Mouse (Mus musculus) WW6 (cell line): ENCODE data around the gene Kansl1.
"Not testable (repeated sequence)": the region's sequence is repeated elsewhere in the genome, so short reads cannot be mapped to it uniquely, and the experiment has no call there.

Source experiments
- DNase-seq: peaks from one replicate; pipeline ENCODE4 v3.0.0-alpha.2; 2013; ENCODE audit warnings: low read depth, low spot score

The Kansl1 gene

GRCm38 (mm10) chr11:104468751-104469268 lies at the start of gene Kansl1:
Kansl1 (minus strand) TSS chr11:104468861.
- DNase-seq: no peak

GRCm38 (mm10) chr11:104512436-104512835 lies 43.8 kb upstream of the Kansl1 start:
- DNase-seq: no peak

- peak; percentile 33 for DNase-seq
Measured at GRCm38 (mm10) chr11:104510606-104511005, 41.9 kb upstream of the Kansl1 start.

DNA sequence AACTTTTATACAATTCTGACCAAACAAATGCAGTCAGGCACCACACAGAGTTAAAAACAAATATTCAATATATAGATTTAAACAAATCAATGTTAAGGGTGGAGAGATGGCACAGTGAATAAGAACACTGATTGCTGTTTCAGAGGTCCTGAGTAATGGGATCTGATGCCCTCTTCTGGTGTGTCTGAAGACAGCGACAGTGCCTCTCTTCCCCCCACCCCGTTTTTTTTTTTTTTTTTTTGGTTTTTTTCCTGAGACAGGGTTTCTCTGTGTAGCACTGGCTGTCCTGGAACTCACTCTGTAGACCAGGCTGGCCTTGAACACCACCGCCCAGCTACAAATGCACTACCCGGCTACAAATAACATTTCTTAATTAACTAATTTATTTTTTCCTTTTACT lies 39.8 kb upstream of the Kansl1 start:
- DNase-seq: no peak

DNA sequence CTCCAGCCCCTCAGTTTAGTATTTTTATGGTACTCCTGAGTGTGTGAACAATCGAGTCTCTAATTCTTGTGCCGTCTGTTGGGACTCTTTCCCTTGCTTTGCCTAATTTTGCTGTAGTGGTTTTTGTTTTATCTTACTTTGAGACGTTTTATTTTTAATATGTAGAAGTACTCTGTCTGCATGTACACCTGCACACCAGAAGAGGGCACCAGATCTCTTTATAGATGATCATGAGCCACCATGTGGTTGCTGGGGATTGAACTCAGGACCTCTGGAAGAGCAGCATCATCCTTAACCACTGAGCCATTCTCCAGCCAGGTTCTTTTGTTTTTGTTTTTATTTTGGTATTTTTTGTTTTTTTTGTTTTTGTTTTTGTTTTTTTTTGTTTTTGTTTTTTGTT lies 19.6 kb upstream of the Kansl1 start:
- no peak for DNase-seq

DNA sequence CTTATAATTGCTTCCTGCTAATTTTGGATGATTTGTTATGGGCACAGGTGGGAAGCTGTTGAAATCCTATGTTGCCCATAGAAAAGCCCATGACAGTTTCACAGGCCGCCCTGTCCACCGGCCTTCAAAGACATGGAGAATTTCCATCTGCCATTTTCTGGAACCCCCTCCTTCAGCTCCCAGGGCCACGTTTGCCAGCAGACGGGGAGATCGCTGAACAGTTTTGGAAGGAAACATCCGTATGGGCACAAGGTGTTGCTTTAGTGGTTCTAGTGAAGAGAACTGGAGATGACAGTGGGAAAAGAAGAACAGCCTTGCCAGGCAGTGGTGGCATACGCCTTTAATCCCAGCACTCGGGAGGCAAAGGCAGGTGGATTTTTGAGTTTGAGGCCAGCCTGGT lies 13.3 kb upstream of the Kansl1 start:
- DNase-seq: no peak

DNA sequence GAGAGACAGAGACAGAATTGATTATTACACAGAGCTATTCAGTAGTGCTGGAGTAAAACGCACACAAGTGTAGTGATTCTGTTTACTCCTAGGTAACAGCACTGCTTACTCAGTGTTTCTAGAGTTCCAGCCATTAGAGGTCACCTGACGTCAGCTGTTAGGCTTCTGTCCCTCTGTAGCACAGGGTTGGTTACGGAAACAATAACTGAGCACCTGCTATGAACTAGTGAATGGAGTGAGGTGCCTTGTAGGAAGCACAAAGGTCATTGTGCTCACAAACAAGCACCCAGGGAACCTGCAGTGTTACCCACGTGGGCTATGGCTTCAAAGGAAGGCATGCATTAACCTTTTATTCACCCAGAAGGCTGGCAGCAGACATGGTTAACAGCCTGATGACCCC lies 10.8 kb upstream of the Kansl1 start:
- DNase-seq: no peak

DNA sequence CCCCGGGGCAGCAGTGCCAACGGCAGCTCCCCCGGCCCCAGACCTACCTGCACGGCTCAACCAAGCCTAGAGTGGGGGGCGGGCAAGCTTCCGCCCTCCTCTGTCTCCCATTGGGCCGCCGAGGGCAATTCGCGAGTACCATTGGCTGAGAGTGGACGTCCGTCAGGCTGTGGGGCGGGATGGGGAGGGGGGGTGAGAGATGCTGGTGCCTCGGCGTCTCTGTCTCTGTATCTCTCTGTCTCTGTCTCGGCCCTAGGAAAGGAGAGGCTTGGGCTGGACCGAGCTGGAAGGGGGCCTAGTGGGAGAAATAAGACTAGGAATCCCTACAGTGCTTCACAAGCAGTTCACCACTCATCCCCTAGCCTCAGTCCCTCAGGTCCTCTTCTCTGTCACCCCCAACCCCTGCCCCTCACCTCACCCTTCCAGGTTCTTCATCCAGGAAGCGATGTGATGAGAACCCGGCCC lies 742 bp upstream of the Kansl1 start:
- DNase-seq: peak; percentile 96

- DNase-seq: no peak
Measured at GRCm38 (mm10) chr11:104467698-104468097, 963 bp downstream of the Kansl1 start.

DNA sequence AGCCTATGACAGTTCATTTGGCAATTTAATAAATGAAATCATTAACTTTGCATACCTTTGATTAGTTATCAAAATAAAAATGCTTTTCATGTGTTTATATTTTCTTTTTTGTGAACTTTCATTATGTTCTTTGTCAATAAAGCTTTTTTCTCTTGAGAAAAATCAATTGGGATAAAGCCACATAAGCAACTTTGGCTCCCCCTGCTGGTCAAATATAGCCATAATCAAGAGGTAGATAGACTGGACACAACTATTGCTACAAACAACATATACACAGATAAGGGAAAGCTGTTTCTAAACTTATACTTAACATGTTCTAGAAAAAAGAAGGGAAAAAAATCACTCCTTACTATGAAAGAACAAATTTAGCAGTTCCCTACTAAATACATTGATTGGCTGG lies 7.1 kb downstream of the Kansl1 start:
- DNase-seq: no peak

DNA sequence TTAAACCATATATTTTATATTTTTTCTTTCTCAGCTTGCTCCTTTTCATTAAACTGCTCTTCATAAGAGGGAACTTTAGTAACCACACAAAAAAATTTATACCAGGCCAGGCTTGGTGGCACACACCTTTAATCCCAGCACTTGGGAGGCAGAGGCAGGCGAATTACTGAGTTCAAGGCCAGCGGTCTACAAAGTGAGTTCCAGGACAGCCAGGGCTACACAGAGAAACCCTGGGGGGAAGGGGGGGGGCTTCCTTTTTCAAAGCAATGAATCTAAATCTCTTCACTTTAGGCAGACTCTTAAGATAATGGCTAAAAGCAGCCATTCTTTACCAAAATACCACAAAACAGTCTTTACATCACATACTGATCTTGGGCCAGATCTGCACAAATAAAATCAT lies 9.0 kb downstream of the Kansl1 start:
- no peak for DNase-seq

DNA sequence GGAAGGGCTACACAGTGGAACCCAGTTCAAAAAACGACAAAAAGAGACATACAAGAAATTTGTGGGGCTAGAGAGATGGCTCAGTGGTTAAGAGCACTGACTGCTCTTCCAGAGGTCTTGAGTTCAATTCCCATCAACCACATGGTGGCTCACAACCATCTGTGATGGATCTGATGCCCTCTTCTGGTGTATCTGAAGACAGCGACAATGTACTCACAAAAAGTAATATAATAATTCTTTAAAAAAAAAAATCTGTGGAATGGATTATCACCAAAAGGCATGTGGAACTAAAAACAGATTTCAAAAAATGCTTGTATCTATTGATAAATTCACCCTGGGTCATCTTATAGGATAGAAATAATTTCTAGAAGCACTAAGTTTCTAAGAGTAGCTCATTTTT lies 10.2 kb downstream of the Kansl1 start:
- DNase-seq: no peak

- no peak for DNase-seq
Measured at GRCm38 (mm10) chr11:104452709-104453108, 16.0 kb downstream of the Kansl1 start.

- no peak for DNase-seq
Measured at GRCm38 (mm10) chr11:104451239-104451638, 17.4 kb downstream of the Kansl1 start.

DNA sequence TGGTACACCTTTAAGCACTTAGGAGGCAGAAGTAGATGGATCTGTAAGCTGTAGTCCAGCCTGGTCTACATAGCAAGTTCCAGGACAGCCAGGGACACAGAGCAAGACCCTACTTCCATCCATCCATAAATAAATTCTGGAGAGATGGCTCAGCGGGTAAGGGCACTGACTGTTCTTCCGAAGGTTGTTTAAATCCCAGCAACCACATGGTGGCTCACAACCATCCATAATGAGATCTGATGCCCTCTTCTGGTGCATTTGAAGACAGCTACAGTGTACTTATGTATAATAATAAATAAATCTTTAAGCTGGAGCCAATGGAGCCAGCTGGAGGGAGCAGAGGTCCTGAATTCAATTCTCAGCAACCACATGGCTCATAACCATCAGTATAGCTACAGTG lies 20.2 kb downstream of the Kansl1 start:
- DNase-seq: not testable (repeated sequence)

DNA sequence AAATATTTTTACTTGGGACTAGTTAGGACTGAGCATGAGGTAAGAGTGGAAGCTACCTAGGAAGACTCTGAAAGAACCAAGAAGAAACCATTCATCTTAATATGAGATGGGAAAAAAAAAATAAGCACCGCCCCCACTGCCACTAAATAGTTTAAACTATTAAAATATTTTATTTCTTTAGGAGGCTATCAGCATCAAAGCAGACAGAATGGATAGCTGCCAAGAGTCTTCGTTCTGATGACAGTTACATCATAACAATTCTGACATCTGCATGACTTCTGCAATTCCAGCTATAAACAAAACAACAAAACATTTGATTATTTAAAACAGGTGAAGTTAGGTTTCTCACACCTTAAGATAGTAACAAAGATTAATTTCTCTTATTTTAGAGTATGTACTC lies 23.1 kb downstream of the Kansl1 start:
- no peak for DNase-seq

GRCm38 (mm10) chr11:104445044-104445443 lies 23.6 kb downstream of the Kansl1 start:
- no peak for DNase-seq

- no peak for DNase-seq
Measured at GRCm38 (mm10) chr11:104443359-104443758, 25.3 kb downstream of the Kansl1 start.

- DNase-seq: peak; percentile 91
Measured at GRCm38 (mm10) chr11:104442333-104443136, 26.1 kb downstream of the Kansl1 start.

GRCm38 (mm10) chr11:104441475-104442332 lies 27.0 kb downstream of the Kansl1 start:
- no peak for DNase-seq

DNA sequence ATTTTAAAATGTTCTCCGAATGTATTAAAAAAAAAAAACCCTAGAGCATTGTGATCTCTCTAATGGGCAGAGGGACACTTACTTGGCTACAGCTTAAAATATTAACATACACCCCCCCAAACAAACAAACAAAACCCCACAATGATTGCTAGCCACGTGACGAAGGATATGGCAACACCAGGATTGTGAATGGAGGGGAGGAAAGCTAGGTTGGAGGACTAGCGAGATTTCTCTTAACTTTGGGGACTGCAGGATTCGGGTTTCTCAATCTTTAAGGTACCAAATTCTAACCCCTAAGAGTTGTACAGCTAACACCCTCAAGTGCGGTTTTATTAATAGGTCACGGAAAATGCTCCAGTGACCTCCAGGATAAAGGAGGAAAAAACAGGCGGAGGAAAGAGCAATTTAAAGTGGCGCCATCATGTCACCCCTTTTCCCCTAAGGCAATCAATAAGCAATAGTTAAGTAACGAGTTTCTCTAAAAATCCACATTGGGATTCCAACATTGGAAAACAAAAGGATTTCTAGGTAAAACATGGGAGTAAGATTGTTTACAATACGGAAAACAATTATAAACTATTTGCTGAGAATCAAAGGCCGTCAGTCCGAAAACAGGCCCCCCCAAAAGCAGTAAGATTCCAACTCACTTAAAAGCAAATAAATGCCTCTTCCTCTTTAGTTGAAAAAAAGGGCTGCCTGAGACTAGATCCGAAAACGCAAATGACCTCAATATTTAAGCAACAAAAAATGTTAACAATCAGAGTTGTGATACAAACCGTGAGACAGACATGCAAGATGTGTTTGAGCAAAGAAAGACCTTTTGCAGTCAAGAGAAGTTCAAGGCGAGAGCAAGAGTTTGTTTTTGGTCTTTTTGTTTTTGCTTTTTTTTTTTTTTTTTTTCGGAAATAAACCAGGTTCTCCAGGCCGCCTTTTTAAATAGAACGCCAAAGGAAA lies 27.9 kb downstream of the Kansl1 start:
- no peak for DNase-seq
